28 mouse cellular contexts compared by ENCODE assay signal in genomic region chr4:83902081-83902645, GRCm38 (mm10).
A peak's percentile ranks its signal among the peaks of the same experiment; 100 is the strongest.
DNase-seq lines count a peak whose midpoint lies in the region; ATAC-seq and TF ChIP-seq lines count a peak whose summit lies in the region.
"Had no signal": no experiment of that assay in that cellular context is flagged by ENCODE, and none has a peak within 500 bp of the region (broad histone marks: within the 10 kb centered on the region; RNA-seq: fewer than 3 reads in every experiment).

No protein-coding gene starts in this region.

- no peaks in the 10 kb centered on the region for H3K79me2 ChIP-seq in heart, adult 2 months (replicated peaks; ENCODE audit: control insufficient read depth, insufficient read depth, low read length)

- H3K27me3 ChIP-seq in heart, adult 2 months (ENCODE audit: control insufficient read depth, insufficient read depth, low read length) = no peaks in the 10 kb centered on the region
- no peaks in the 10 kb centered on the region for H3K27me3 ChIP-seq in kidney, embryonic 15.5 days
- H3K27me3 ChIP-seq in heart, embryonic 12.5 days (replicated peaks) = no peaks in the 10 kb centered on the region
- H3K27me3 ChIP-seq in heart, embryonic 16.5 days (ENCODE audit: control insufficient read depth, insufficient read depth, low read length) = no peaks in the 10 kb centered on the region
- H3K27me3 ChIP-seq: embryonic facial prominence, embryonic 13.5 days; forebrain, embryonic 15.5 days; hindbrain, embryonic 15.5 days; lung, embryonic 15.5 days; neural tube, embryonic 13.5 days; Patski had no signal

- intact Hi-C loops in heart, adult 2 months (cut with DNase I) = no loop called here
- intact Hi-C loops in left cerebral cortex, postnatal 14 days (cut with DNase I) = no loop called here

- H3K9ac ChIP-seq in heart, adult 2 months (ENCODE audit: low read depth, low read length) = no peak overlapping the region
- no peak overlapping the region for H3K9ac ChIP-seq in kidney, embryonic 15.5 days
- H3K9ac ChIP-seq in heart, embryonic 12.5 days = no peak overlapping the region
- H3K9ac ChIP-seq in heart, embryonic 16.5 days (ENCODE audit: low read length) = no peak overlapping the region
- H3K9ac ChIP-seq: embryonic facial prominence, embryonic 13.5 days; forebrain, embryonic 15.5 days; hindbrain, embryonic 15.5 days; liver, embryonic 14.5 days; lung, embryonic 15.5 days; neural tube, embryonic 13.5 days had no signal

- TF ChIP-seq EP300 in heart, adult 2 months (IDR thresholded peaks at IDR 0.05; ENCODE audit: insufficient read depth, low read depth, low read length) = no peak

- no peaks in the 10 kb centered on the region for H3K36me3 ChIP-seq in heart, adult 2 months (ENCODE audit: control insufficient read depth, insufficient read depth, low read length)
- no peaks in the 10 kb centered on the region for H3K36me3 ChIP-seq in kidney, embryonic 15.5 days
- H3K36me3 ChIP-seq in heart, embryonic 12.5 days = no peaks in the 10 kb centered on the region
- no peaks in the 10 kb centered on the region for H3K36me3 ChIP-seq in heart, embryonic 16.5 days (ENCODE audit: control insufficient read depth, insufficient read depth)
- H3K36me3 ChIP-seq: embryonic facial prominence, embryonic 13.5 days; forebrain, embryonic 10.5 days; forebrain, embryonic 15.5 days; hindbrain, embryonic 10.5 days; hindbrain, embryonic 15.5 days; lung, embryonic 15.5 days; neural tube, embryonic 13.5 days had no signal

- no peak for ATAC-seq in kidney, embryonic 15.5 days (replicated peaks; ENCODE audit: low FRiP score)
- ATAC-seq in heart, embryonic 12.5 days (ENCODE audit: insufficient number of reproducible peaks, low FRiP score) = no peak
- ATAC-seq in heart, embryonic 16.5 days (replicated peaks; ENCODE audit: extremely low read depth, insufficient read depth, low FRiP score) = peak; percentile 79
- ATAC-seq: forebrain, embryonic 15.5 days; inflammation-experienced regulatory T-cells, adult 6 months; midbrain, embryonic 16.5 days; Patski had no signal

- no peak overlapping the region for H3K27ac ChIP-seq in heart, adult 2 months
- no peak overlapping the region for H3K27ac ChIP-seq in kidney, embryonic 15.5 days
- H3K27ac ChIP-seq in heart, embryonic 12.5 days (ENCODE audit: poor library complexity, severe bottlenecking) = no peak overlapping the region
- H3K27ac ChIP-seq in heart, embryonic 16.5 days (ENCODE audit: low read length) = no peak overlapping the region
- H3K27ac ChIP-seq: embryonic facial prominence, embryonic 13.5 days; forebrain, embryonic 10.5 days; forebrain, embryonic 15.5 days; hindbrain, embryonic 10.5 days; hindbrain, embryonic 15.5 days; liver, embryonic 14.5 days; lung, embryonic 15.5 days; neural tube, embryonic 13.5 days had no signal

- no peaks in the 10 kb centered on the region for H3K9me3 ChIP-seq in kidney, embryonic 15.5 days (replicated peaks)
- H3K9me3 ChIP-seq in heart, embryonic 12.5 days (replicated peaks) = no peaks in the 10 kb centered on the region
- no peaks in the 10 kb centered on the region for H3K9me3 ChIP-seq in heart, embryonic 16.5 days (replicated peaks; ENCODE audit: control insufficient read depth, low read length)
- H3K9me3 ChIP-seq: embryonic facial prominence, embryonic 13.5 days; forebrain, embryonic 10.5 days; forebrain, embryonic 15.5 days; hindbrain, embryonic 10.5 days; hindbrain, embryonic 15.5 days; lung, embryonic 15.5 days; neural tube, embryonic 13.5 days had no signal

- H3K4me2 ChIP-seq in kidney, embryonic 15.5 days = no peak overlapping the region
- H3K4me2 ChIP-seq in heart, embryonic 12.5 days = peak overlapping the region; percentile 43
- H3K4me2 ChIP-seq in heart, embryonic 16.5 days (ENCODE audit: low read depth, low read length) = peak overlapping the region; percentile 46
- H3K4me2 ChIP-seq: embryonic facial prominence, embryonic 13.5 days; forebrain, embryonic 15.5 days; hindbrain, embryonic 15.5 days; lung, embryonic 15.5 days; midbrain, embryonic 11.5 days; neural tube, embryonic 13.5 days had no signal

- no peak overlapping the region for H3K4me3 ChIP-seq in heart, adult 2 months
- no peak overlapping the region for H3K4me3 ChIP-seq in kidney, embryonic 15.5 days (replicated peaks)
- H3K4me3 ChIP-seq in heart, embryonic 12.5 days = peak overlapping the region; percentile 2; the same call in 1 of the 2 replicates
- peak overlapping the region; percentile 23 for H3K4me3 ChIP-seq in heart, embryonic 16.5 days (ENCODE audit: low read length)
- H3K4me3 ChIP-seq: embryonic facial prominence, embryonic 13.5 days; forebrain, embryonic 10.5 days; forebrain, embryonic 15.5 days; hindbrain, embryonic 10.5 days; hindbrain, embryonic 15.5 days; lung, embryonic 15.5 days; myocyte; neural tube, embryonic 13.5 days had no signal

- WGBS in heart, adult 2 months = 52% methylated on average over 9 of the region's 9 CpGs
- 69% methylated on average over 9 of the region's 9 CpGs for WGBS in kidney, embryonic 15.5 days
- 59% methylated on average over 9 of the region's 9 CpGs for WGBS in heart, embryonic 12.5 days
- WGBS in heart, embryonic 16.5 days = 51% methylated on average over 9 of the region's 9 CpGs

- no peak for TF ChIP-seq POLR2A in heart, adult 2 months (IDR thresholded peaks at IDR 0.05; ENCODE audit: insufficient read depth, low read depth, low read length)

- peak; percentile 94 for DNase-seq in heart, adult 11 months
- no peak for DNase-seq in heart, adult 2 months
- DNase-seq in kidney, postnatal 10 days = peak; percentile 18
- no peak for DNase-seq in left cerebral cortex, postnatal 14 days (ENCODE audit: low spot score in 2 of 2)
- no peak for DNase-seq in natural killer cell, adult 2 months (ENCODE audit: low spot score in 2 of 2)
- DNase-seq: adrenal gland, postnatal 25 days; cerebellum, adult 11-12 months; cerebellum, adult 9-11 months; kidney, adult 18-20 months; layer of hippocampus, adult 9-11 months; liver; thymus, postnatal 4 days had no signal

- peaks cover 1% of the 10 kb centered on the region; the same call in 1 of the 2 replicates for H3K4me1 ChIP-seq in heart, adult 2 months (ENCODE audit: control insufficient read depth, insufficient read depth, low read length)
- no peaks in the 10 kb centered on the region for H3K4me1 ChIP-seq in kidney, embryonic 15.5 days
- peaks cover 3% of the 10 kb centered on the region for H3K4me1 ChIP-seq in heart, embryonic 12.5 days (replicated peaks)
- peaks cover 2% of the 10 kb centered on the region; the same call in 1 of the 2 replicates for H3K4me1 ChIP-seq in heart, embryonic 16.5 days (ENCODE audit: control insufficient read depth, insufficient read depth, low read length)
- H3K4me1 ChIP-seq: forebrain, embryonic 10.5 days; forebrain, embryonic 15.5 days; hindbrain, embryonic 10.5 days; hindbrain, embryonic 15.5 days; lung, embryonic 15.5 days; neural tube, embryonic 13.5 days had no signal

- no peak for TF ChIP-seq CTCF in heart, adult 2 months (IDR thresholded peaks at IDR 0.05)

Comparison
In these comparisons a context has a peak if more than half of its experiments do, and no peak if none do; other contexts are left out.
1. DNase-seq: peak in heart, adult 11 months (single experiment) and kidney, postnatal 10 days (single experiment); none in heart, adult 2 months (0 of 2), left cerebral cortex, postnatal 14 days (0 of 2) and natural killer cell, adult 2 months (0 of 2).
2. H3K4me3 ChIP-seq: peak in heart, embryonic 12.5 days (single experiment) and heart, embryonic 16.5 days (single experiment); none in heart, adult 2 months (single experiment) and kidney, embryonic 15.5 days (single experiment).